Mouse (Mus musculus) megakaryocyte, embryonic 14.5 days (primary cell): Measurements from ENCODE around the gene 1700028K03Rik.

Source experiments
- FLI1 ChIP-seq: IDR thresholded peaks from 2 replicates; pipeline ENCODE4 v1.6.1; 2012; ENCODE audit warnings: low read length, inconsistent platforms, mixed read lengths
- GATA1 ChIP-seq: IDR thresholded peaks from 3 replicates; pipeline ENCODE4 v1.6.1; 2012; ENCODE audit warnings: mixed read lengths, low read length, inconsistent platforms, borderline replicate concordance

DNA sequence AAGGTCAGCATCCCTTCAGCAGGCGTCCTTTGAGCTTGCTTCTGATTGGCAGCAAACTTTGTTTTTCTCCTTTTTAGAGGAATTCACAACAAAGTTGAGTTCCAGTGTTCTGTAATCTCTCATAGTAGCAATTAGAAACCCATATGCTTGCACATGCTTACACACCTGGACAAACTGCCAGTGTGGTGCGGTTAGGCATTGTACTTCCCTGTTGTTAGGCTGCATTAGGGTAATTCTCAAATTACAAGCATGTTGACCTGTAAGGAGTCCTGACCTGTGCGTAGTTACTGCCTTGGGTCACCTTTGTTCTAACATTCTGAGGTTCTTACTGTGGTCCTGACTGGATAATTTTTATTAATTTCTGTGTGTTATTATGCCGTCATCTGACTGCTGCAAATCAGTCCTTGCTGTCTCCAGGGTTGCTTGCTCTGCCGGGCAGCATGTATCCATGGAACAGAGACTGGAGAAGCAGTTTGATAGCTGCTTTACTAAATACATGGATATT, 35.7 kb upstream of the 1700028K03Rik start:
- TF ChIP-seq GATA1 (no peak), FLI1 (no peak)
